Mouse (Mus musculus): Measurements from ENCODE around the gene Tmem248. TPM values are rescaled to one million over a fixed set of nuclear protein-coding genes. Genes with fewer than 3 reads are reported as not detected.
A peak's percentile ranks its signal among the peaks of the same experiment; 100 is the strongest.
"Not testable (repeated sequence)": the region's sequence is repeated elsewhere in the genome, so short reads cannot be mapped to it uniquely, and the experiment has no call there.

Gene Tmem248
- total RNA-seq, 2 experiments from 2014 or later = 32.8 to 33.6 TPM

GRCm38 (mm10) chr5:130255017-130255720, 38.3 kb downstream of the Tmem248 start, which contains the start of the genes Sbds and Tyw1:
Gene Sbds, minus strand, starts transcription at chr5:130255530.
Gene Tyw1, plus strand, starts transcription at chr5:130255619.
- DNase-seq (ENCODE audit: low spot score) = peak; percentile 97
- intact Hi-C loops (cut with DNase I) = no loop called here

GRCm38 (mm10) chr5:130255799-130256525, 39.1 kb downstream of the Tmem248 start:
- intact Hi-C loops (cut with DNase I); DNase-seq (ENCODE audit: low spot score): not testable (repeated sequence)

- DNase-seq (ENCODE audit: low spot score) = peak; percentile 92
- intact Hi-C loops (cut with DNase I) = no loop called here
Observed at GRCm38 (mm10) chr5:130256678-130257271, 39.9 kb downstream of the Tmem248 start.

GRCm38 (mm10) chr5:130257303-130257702, 40.4 kb downstream of the Tmem248 start:
- DNase-seq (ENCODE audit: low spot score) = no peak
- intact Hi-C loops (cut with DNase I) = no loop called here

- intact Hi-C loops (cut with DNase I) = no loop called here
- no peak for DNase-seq (ENCODE audit: low spot score)
Observed at GRCm38 (mm10) chr5:130263454-130263853, 46.6 kb downstream of the Tmem248 start.

- DNase-seq (ENCODE audit: low spot score) = no peak
- intact Hi-C loops (cut with DNase I) = no loop called here
Observed at GRCm38 (mm10) chr5:130264433-130265005, 47.6 kb downstream of the Tmem248 start.

GRCm38 (mm10) chr5:130266651-130267050, 49.8 kb downstream of the Tmem248 start:
- intact Hi-C loops (cut with DNase I) = no loop called here
- no peak for DNase-seq (ENCODE audit: low spot score)

GRCm38 (mm10) chr5:130267316-130267715, 50.4 kb downstream of the Tmem248 start:
- intact Hi-C loops (cut with DNase I) = no loop called here
- DNase-seq (ENCODE audit: low spot score) = no peak

- DNase-seq (ENCODE audit: low spot score) = no peak
- intact Hi-C loops (cut with DNase I) = no loop called here
Observed at GRCm38 (mm10) chr5:130268976-130269375, 52.1 kb downstream of the Tmem248 start.

- no peak for DNase-seq (ENCODE audit: low spot score)
- intact Hi-C loops (cut with DNase I) = loop anchor here (5.0 kb wide), 1 partner anchor 1155 kb away; no protein-coding TSS in a partner anchor
Observed at GRCm38 (mm10) chr5:130272344-130272743, 55.5 kb downstream of the Tmem248 start.

GRCm38 (mm10) chr5:130273046-130273445, 56.2 kb downstream of the Tmem248 start:
- intact Hi-C loops (cut with DNase I) = loop anchor here (5.0 kb wide), 1 partner anchor 1154 kb away; no protein-coding TSS in a partner anchor
- DNase-seq (ENCODE audit: low spot score) = no peak

GRCm38 (mm10) chr5:130275509-130275908, 58.6 kb downstream of the Tmem248 start:
- no peak for DNase-seq (ENCODE audit: low spot score)
- intact Hi-C loops (cut with DNase I) = loop anchor here (2.0 kb wide), 1 partner anchor 583 kb away; no protein-coding TSS in a partner anchor

GRCm38 (mm10) chr5:130278011-130278472, 61.2 kb downstream of the Tmem248 start:
- DNase-seq (ENCODE audit: low spot score) = no peak
- intact Hi-C loops (cut with DNase I) = no loop called here

GRCm38 (mm10) chr5:130283079-130283732, 66.3 kb downstream of the Tmem248 start:
- intact Hi-C loops (cut with DNase I) = no loop called here
- no peak for DNase-seq (ENCODE audit: low spot score)

- intact Hi-C loops (cut with DNase I) = no loop called here
Observed at GRCm38 (mm10) chr5:130288106-130288505, 71.2 kb downstream of the Tmem248 start.

GRCm38 (mm10) chr5:130290242-130290641, 73.4 kb downstream of the Tmem248 start:
- intact Hi-C loops (cut with DNase I) = no loop called here
- DNase-seq (ENCODE audit: low spot score) = no peak

More at GRCm38 (mm10) chr5:130288106-130288505, 71.2 kb downstream of the Tmem248 start:
- DNase-seq (ENCODE audit: low spot score) = no peak

- no peak for DNase-seq (ENCODE audit: low spot score)
- intact Hi-C loops (cut with DNase I) = no loop called here
Observed at GRCm38 (mm10) chr5:130290775-130291174, 73.9 kb downstream of the Tmem248 start.

GRCm38 (mm10) chr5:130292976-130293375, 76.1 kb downstream of the Tmem248 start:
- intact Hi-C loops (cut with DNase I) = no loop called here
- DNase-seq (ENCODE audit: low spot score) = no peak
